Mouse (Mus musculus): ENCODE measurements at regions not wholly inside any gene's neighbourhood (a gene's known extent, or its start where the extent isn't known, plus 50 kb on each side); places are given as distances from the start of the nearest gene placed in this dataset.
"Not testable (repeated sequence)": the region's sequence is repeated elsewhere in the genome, so short reads cannot be mapped to it uniquely, and the experiment has no call there.

GRCm38 (mm10) chr14:104208040-104208816 lies 259.6 kb downstream of the Pou4f1 start:
- DNase-seq: no peak

- no peak for DNase-seq
Measured at GRCm38 (mm10) chr14:104206602-104207001, 261.2 kb downstream of the Pou4f1 start.

GRCm38 (mm10) chr14:104203239-104203986 lies 264.4 kb downstream of the Pou4f1 start:
- DNase-seq: no peak

- no peak for DNase-seq
Measured at GRCm38 (mm10) chr14:104193198-104193597, 274.6 kb downstream of the Pou4f1 start.

- DNase-seq: no peak
Measured at GRCm38 (mm10) chr14:104175122-104175521, 292.7 kb downstream of the Pou4f1 start.

- DNase-seq: no peak
Measured at GRCm38 (mm10) chr14:104146841-104147240, 302.6 kb upstream of the Ednrb start.

- DNase-seq: no peak
Measured at GRCm38 (mm10) chr14:104145395-104145794, 301.2 kb upstream of the Ednrb start.

GRCm38 (mm10) chr14:104114986-104115951 lies 271.1 kb upstream of the Ednrb start:
- DNase-seq: no peak

GRCm38 (mm10) chr14:104114182-104114581 lies 270.0 kb upstream of the Ednrb start:
- DNase-seq: no peak

- DNase-seq: no peak
Measured at GRCm38 (mm10) chr14:104113448-104113847, 269.2 kb upstream of the Ednrb start.

- no peak for DNase-seq
Measured at GRCm38 (mm10) chr14:104086381-104086780, 242.2 kb upstream of the Ednrb start.

GRCm38 (mm10) chr14:104064199-104064598 lies 220.0 kb upstream of the Ednrb start:
- DNase-seq: not testable (repeated sequence)

GRCm38 (mm10) chr14:104053697-104054096 lies 209.5 kb upstream of the Ednrb start:
- no peak for DNase-seq

GRCm38 (mm10) chr14:104038628-104039325 lies 194.6 kb upstream of the Ednrb start:
- peak; percentile 14 for DNase-seq

GRCm38 (mm10) chr14:104033606-104034005 lies 189.4 kb upstream of the Ednrb start:
- no peak for DNase-seq

GRCm38 (mm10) chr14:104030784-104031470 lies 186.7 kb upstream of the Ednrb start:
- no peak for DNase-seq

- no peak for DNase-seq
Measured at GRCm38 (mm10) chr14:104029668-104030530, 185.7 kb upstream of the Ednrb start.

- no peak for DNase-seq
Measured at GRCm38 (mm10) chr14:104027900-104028285, 183.7 kb upstream of the Ednrb start.

- DNase-seq: peak; percentile 7
Measured at GRCm38 (mm10) chr14:104027077-104027899, 183.1 kb upstream of the Ednrb start.

- no peak for DNase-seq
Measured at GRCm38 (mm10) chr14:104008538-104008937, 164.3 kb upstream of the Ednrb start.

Measured in cerebellum, adult 9-11 months (tissue).